Mouse (Mus musculus): ENCODE measurements at regions not wholly inside any gene's neighbourhood (a gene's known extent, or its start where the extent isn't known, plus 50 kb on each side); places are given as distances from the start of the nearest gene placed in this dataset.
"Not testable (repeated sequence)": the region's sequence is repeated elsewhere in the genome, so short reads cannot be mapped to it uniquely, and the experiment has no call there.

GRCm38 (mm10) chr12:113597163-113597562 is 53.5 kb downstream of the Adam6a start:
- TF ChIP-seq CTCF (IDR thresholded peaks at IDR 0.05; ENCODE audit: low read depth, low read length): 0 out of 2 replicates have a peak, but pooled peaks have one; percentile 10
- not testable (repeated sequence) for H3K27me3 ChIP-seq (ENCODE audit: insufficient read depth, low read length); H3K4me3 ChIP-seq (ENCODE audit: low read depth, low read length); H3K36me3 ChIP-seq (replicated peaks); H3K4me1 ChIP-seq (ENCODE audit: insufficient read depth, low read depth, low read length); DNase-seq (ENCODE audit: low spot score)
- ATAC-seq (ENCODE audit: extremely low read depth, insufficient number of reproducible peaks, low FRiP score, poor library complexity, severe bottlenecking): peak; percentile 46; the same call in 1 of the 2 replicates
- peaks cover 14% of the 10 kb centered on the region for H3K9me3 ChIP-seq (replicated peaks)

- DNase-seq (ENCODE audit: low spot score) (no peak), ATAC-seq (ENCODE audit: extremely low read depth, insufficient number of reproducible peaks, low FRiP score, poor library complexity, severe bottlenecking) (no peak)
- no peaks in the 10 kb centered on the region for H3K36me3 ChIP-seq (replicated peaks)
- H3K9me3 ChIP-seq (replicated peaks): peaks cover 13% of the 10 kb centered on the region
- H3K27me3 ChIP-seq (ENCODE audit: insufficient read depth, low read length): no peaks in the 10 kb centered on the region
- TF ChIP-seq TAL1 (conservative IDR thresholded peaks at IDR 0.05; ENCODE audit: low read depth, low read length) (no peak), CTCF (IDR thresholded peaks at IDR 0.05; ENCODE audit: low read depth, low read length) (no peak), POLR2AphosphoS5 (IDR thresholded peaks at IDR 0.05; ENCODE audit: insufficient replicate concordance, low read depth, low read length) (no peak), GATA1 (IDR thresholded peaks at IDR 0.05; ENCODE audit: borderline replicate concordance, low read length) (no peak), GATA2 (IDR thresholded peaks at IDR 0.05; ENCODE audit: borderline replicate concordance, low read depth, low read length) (no peak)
- no peak overlapping the region for H3K4me3 ChIP-seq (ENCODE audit: low read depth, low read length)
- H3K4me1 ChIP-seq (ENCODE audit: insufficient read depth, low read depth, low read length): no peaks in the 10 kb centered on the region
Observed at GRCm38 (mm10) chr12:113610924-113611323, 67.2 kb downstream of the Adam6a start.

- H3K9me3 ChIP-seq (replicated peaks): peaks cover 16% of the 10 kb centered on the region
- H3K4me3 ChIP-seq (ENCODE audit: low read depth, low read length); H3K36me3 ChIP-seq (replicated peaks); H3K4me1 ChIP-seq (ENCODE audit: insufficient read depth, low read depth, low read length); DNase-seq (ENCODE audit: low spot score); H3K27me3 ChIP-seq (ENCODE audit: insufficient read depth, low read length): not testable (repeated sequence)
- ATAC-seq (ENCODE audit: extremely low read depth, insufficient number of reproducible peaks, low FRiP score, poor library complexity, severe bottlenecking): peak; percentile 43; the same call in 1 of the 2 replicates
Observed at GRCm38 (mm10) chr12:113625221-113625620, 81.5 kb downstream of the Adam6a start.

- not testable (repeated sequence) for DNase-seq (ENCODE audit: low spot score); H3K4me1 ChIP-seq (ENCODE audit: insufficient read depth, low read depth, low read length); H3K4me3 ChIP-seq (ENCODE audit: low read depth, low read length); ATAC-seq (ENCODE audit: extremely low read depth, insufficient number of reproducible peaks, low FRiP score, poor library complexity, severe bottlenecking); H3K36me3 ChIP-seq (replicated peaks); H3K27me3 ChIP-seq (ENCODE audit: insufficient read depth, low read length)
- peaks cover 12% of the 10 kb centered on the region for H3K9me3 ChIP-seq (replicated peaks)
Observed at GRCm38 (mm10) chr12:113630803-113631202, 87.1 kb downstream of the Adam6a start.
